Mouse (Mus musculus) liver, adult 2 months (tissue): Measurements from ENCODE around the gene Ghrl.

Experiments used
- CTCF ChIP-seq: fragments of 200-500 bp; IDR thresholded peaks from 2 replicates; pipeline ENCODE4 v1.5.1; 2011; ENCODE audit warnings: low read depth, low read length, control low read depth
- POLR2A ChIP-seq: fragments of 200-500 bp; IDR thresholded peaks from 2 replicates; pipeline ENCODE4 v1.6.1; 2011; ENCODE audit warnings: low read length, control low read depth; ENCODE audit not compliant: insufficient read depth; ENCODE audit errors: extremely low read depth

- TF ChIP-seq CTCF: no peak
- no peak for TF ChIP-seq POLR2A
Measured at GRCm38 (mm10) chr6:113697222-113698205, 22.2 kb downstream of the Ghrl start.
